ENCODE assay signal across 22 mouse cellular contexts in the genomic region with DNA sequence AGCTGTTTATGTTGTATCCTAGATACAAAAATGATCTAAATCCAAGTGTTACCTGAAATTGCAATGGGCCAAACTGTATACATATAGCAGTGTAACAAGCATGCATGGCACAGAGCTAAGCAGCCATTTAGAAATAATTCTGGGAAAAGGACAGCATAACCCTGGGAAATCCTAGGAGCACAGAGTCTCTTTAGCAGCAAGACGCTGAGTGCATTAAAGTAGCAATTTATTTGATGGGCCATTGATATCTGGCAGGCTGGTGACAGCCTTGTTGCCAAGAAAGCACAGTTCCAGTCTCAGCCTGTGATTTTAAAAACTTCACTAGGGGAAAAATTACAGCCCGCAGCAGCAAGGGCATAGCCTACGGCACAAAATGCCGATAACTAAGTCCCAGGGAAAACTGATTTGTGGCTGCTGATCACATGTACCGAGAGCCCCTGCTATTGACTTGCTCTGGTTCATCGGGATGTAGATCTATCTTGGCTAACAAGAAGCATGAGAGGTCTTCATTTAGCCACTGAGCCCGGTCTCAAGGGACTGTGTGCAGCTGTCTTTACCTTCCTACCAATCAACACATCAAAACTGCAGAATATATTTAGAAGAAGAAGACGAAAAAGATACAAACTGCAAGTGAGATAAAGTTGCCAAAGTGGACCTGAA.
DNase-seq lines count a peak whose midpoint lies in the region; ATAC-seq and TF ChIP-seq lines count a peak whose summit lies in the region.
"Had no signal": no experiment of that assay in that cellular context is flagged by ENCODE, and none has a peak within 500 bp of the region (broad histone marks: within the 10 kb centered on the region; RNA-seq: fewer than 3 reads in every experiment).

No protein-coding gene starts in this region.

- no peaks in the 10 kb centered on the region for H3K27me3 ChIP-seq in forebrain, embryonic 16.5 days (replicated peaks; ENCODE audit: control insufficient read depth, insufficient read depth, low read length)
- H3K27me3 ChIP-seq in hindbrain, postnatal 0 days (ENCODE audit: insufficient read depth, low read length) = no peaks in the 10 kb centered on the region
- no peaks in the 10 kb centered on the region for H3K27me3 ChIP-seq in neural tube, embryonic 13.5 days
- H3K27me3 ChIP-seq: liver, embryonic 13.5 days had no signal

- H3K9ac ChIP-seq in forebrain, embryonic 16.5 days (replicated peaks; ENCODE audit: low read depth, low read length) = no peak overlapping the region
- no peak overlapping the region for H3K9ac ChIP-seq in hindbrain, postnatal 0 days (replicated peaks; ENCODE audit: low read length)
- H3K9ac ChIP-seq in neural tube, embryonic 13.5 days = no peak overlapping the region
- H3K9ac ChIP-seq: limb, embryonic 13.5 days; liver, embryonic 13.5 days; lung, embryonic 14.5 days had no signal

- no peaks in the 10 kb centered on the region for H3K9me3 ChIP-seq in forebrain, embryonic 16.5 days (ENCODE audit: control insufficient read depth, low read length)
- no peaks in the 10 kb centered on the region for H3K9me3 ChIP-seq in hindbrain, postnatal 0 days (ENCODE audit: low read length)
- H3K9me3 ChIP-seq in neural tube, embryonic 13.5 days = no peaks in the 10 kb centered on the region
- H3K9me3 ChIP-seq: heart, embryonic 10.5 days; limb, embryonic 13.5 days; liver, embryonic 13.5 days had no signal

- no peak overlapping the region for H3K4me3 ChIP-seq in forebrain, embryonic 16.5 days (replicated peaks; ENCODE audit: low read length)
- no peak overlapping the region for H3K4me3 ChIP-seq in hindbrain, postnatal 0 days (ENCODE audit: low read length)
- H3K4me3 ChIP-seq in neural tube, embryonic 13.5 days = no peak overlapping the region
- H3K4me3 ChIP-seq: heart, embryonic 10.5 days; limb, embryonic 13.5 days; liver, embryonic 13.5 days had no signal

- ATAC-seq in forebrain, embryonic 16.5 days = peak; percentile 83
- ATAC-seq in hindbrain, postnatal 0 days = no peak
- ATAC-seq in neural tube, embryonic 13.5 days (ENCODE audit: low read depth) = peak; percentile 56; the same call in 1 of the 2 replicates
- no peak for ATAC-seq in erythroid progenitor cell, adult 5-6 weeks (replicated peaks; ENCODE audit: low FRiP score, poor library complexity, severe bottlenecking)

- no peak for TF ChIP-seq CTCF in hindbrain, postnatal 0 days (IDR thresholded peaks at IDR 0.05; ENCODE audit: low read depth)

- no peaks in the 10 kb centered on the region for H3K36me3 ChIP-seq in forebrain, embryonic 16.5 days (ENCODE audit: control insufficient read depth, insufficient read depth)
- H3K36me3 ChIP-seq in hindbrain, postnatal 0 days (ENCODE audit: insufficient read depth, low read length) = no peaks in the 10 kb centered on the region
- no peaks in the 10 kb centered on the region for H3K36me3 ChIP-seq in neural tube, embryonic 13.5 days
- H3K36me3 ChIP-seq: heart, embryonic 10.5 days; limb, embryonic 13.5 days; liver, embryonic 13.5 days had no signal

- no peak overlapping the region for H3K27ac ChIP-seq in forebrain, embryonic 16.5 days (ENCODE audit: low read length)
- H3K27ac ChIP-seq in hindbrain, postnatal 0 days = no peak overlapping the region
- 0 out of 2 replicates have a peak overlapping the region, but pooled peaks have one; percentile 23 for H3K27ac ChIP-seq in neural tube, embryonic 13.5 days (replicated peaks)
- H3K27ac ChIP-seq: heart, embryonic 10.5 days; limb, embryonic 13.5 days; liver, embryonic 13.5 days had no signal

- intact Hi-C loops in left cerebral cortex, postnatal 4 days (cut with DNase I) = no loop called here
- intact Hi-C loops in left cerebral cortex, postnatal 25 days (cut with DNase I) = no loop called here

- H3K4me1 ChIP-seq in forebrain, embryonic 16.5 days (replicated peaks; ENCODE audit: control insufficient read depth, insufficient read depth, low read length) = no peaks in the 10 kb centered on the region
- H3K4me1 ChIP-seq in hindbrain, postnatal 0 days (ENCODE audit: insufficient read depth, low read length) = peaks cover 3% of the 10 kb centered on the region; the same call in 1 of the 2 replicates
- peaks cover 8% of the 10 kb centered on the region; the same call in 1 of the 2 replicates for H3K4me1 ChIP-seq in neural tube, embryonic 13.5 days (replicated peaks)
- H3K4me1 ChIP-seq: heart, embryonic 10.5 days; liver, embryonic 13.5 days had no signal

- no peak overlapping the region for H3K4me2 ChIP-seq in forebrain, embryonic 16.5 days (ENCODE audit: low read length)
- no peak overlapping the region for H3K4me2 ChIP-seq in hindbrain, postnatal 0 days (ENCODE audit: low read depth, low read length)
- H3K4me2 ChIP-seq in neural tube, embryonic 13.5 days = 0 out of 2 replicates have a peak overlapping the region, but pooled peaks have one; percentile 20
- H3K4me2 ChIP-seq: limb, embryonic 13.5 days; liver, embryonic 13.5 days; lung, embryonic 14.5 days had no signal

- peak; percentile 11 for DNase-seq in left cerebral cortex, postnatal 4 days
- no peak for DNase-seq in left cerebral cortex, postnatal 25 days (ENCODE audit: low spot score in 2 of 2)
- DNase-seq in hindbrain, postnatal 0 days (ENCODE audit: low spot score) = peak; percentile 5
- no peak for DNase-seq in layer of hippocampus, postnatal 14 days (ENCODE audit: low spot score in 2 of 2)
- no peak for DNase-seq in gastrocnemius, postnatal 4 days (ENCODE audit: low spot score in 2 of 2)
- DNase-seq: adrenal gland, postnatal 10 days; cerebellum, adult 11 months; cerebellum, postnatal 25 days; embryo, embryonic 11 days; gastrocnemius, postnatal 36 days; kidney, adult 2 months; kidney, postnatal 36 days; layer of hippocampus, adult 9-11 months; liver, embryonic 13.5 days; lung, embryonic 14.5 days; lung, postnatal 36 days; thymus, postnatal 25 days had no signal

- WGBS in forebrain, embryonic 16.5 days = 68% methylated on average over 8 of the region's 8 CpGs
- WGBS in hindbrain, postnatal 0 days = 57% methylated on average over 8 of the region's 8 CpGs
- 54% methylated on average over 8 of the region's 8 CpGs for WGBS in neural tube, embryonic 13.5 days

Comparison
In these comparisons a context has a peak if more than half of its experiments do, and no peak if none do; other contexts are left out.
1. DNase-seq: peak in left cerebral cortex, postnatal 4 days (single experiment) and hindbrain, postnatal 0 days (single experiment); none in left cerebral cortex, postnatal 25 days (0 of 2), layer of hippocampus, postnatal 14 days (0 of 2) and gastrocnemius, postnatal 4 days (0 of 2).
2. ATAC-seq: peak in forebrain, embryonic 16.5 days (single experiment) and neural tube, embryonic 13.5 days (single experiment); none in hindbrain, postnatal 0 days (single experiment) and erythroid progenitor cell, adult 5-6 weeks (single experiment).